Mouse (Mus musculus): ENCODE data around the gene Camta1.

Camta1 gene

GRCm38 (mm10) chr4:151139053-151139840 lies 722.4 kb downstream of the Camta1 start:
- peak; percentile 91 for DNase-seq

- DNase-seq: no peak
These were observed 723.1 kb downstream of the Camta1 start for GRCm38 (mm10) chr4:151138586-151138985.

GRCm38 (mm10) chr4:151138135-151138534 lies 723.5 kb downstream of the Camta1 start:
- DNase-seq: peak; percentile 58

GRCm38 (mm10) chr4:151137701-151138100 lies 724.0 kb downstream of the Camta1 start:
- DNase-seq: no peak

- no peak for DNase-seq
These were observed 726.2 kb downstream of the Camta1 start for GRCm38 (mm10) chr4:151135491-151135890.

GRCm38 (mm10) chr4:151133760-151134159 lies 727.9 kb downstream of the Camta1 start:
- no peak for DNase-seq

GRCm38 (mm10) chr4:151132493-151132892 lies 729.2 kb downstream of the Camta1 start:
- DNase-seq: no peak

GRCm38 (mm10) chr4:151130756-151131490 lies 730.8 kb downstream of the Camta1 start:
- no peak for DNase-seq

- no peak for DNase-seq
These were observed 731.7 kb downstream of the Camta1 start for GRCm38 (mm10) chr4:151129725-151130557.

GRCm38 (mm10) chr4:151128641-151129541 lies 732.8 kb downstream of the Camta1 start:
- DNase-seq: peak; percentile 88

GRCm38 (mm10) chr4:151127636-151128548 lies 733.8 kb downstream of the Camta1 start:
- no peak for DNase-seq

- no peak for DNase-seq
These were observed 742.8 kb downstream of the Camta1 start for GRCm38 (mm10) chr4:151118883-151119282.

- no peak for DNase-seq
These were observed 747.1 kb downstream of the Camta1 start for GRCm38 (mm10) chr4:151114574-151114973.

GRCm38 (mm10) chr4:151111226-151111625 lies 750.5 kb downstream of the Camta1 start:
- DNase-seq: no peak

GRCm38 (mm10) chr4:151108834-151109241 lies 752.8 kb downstream of the Camta1 start:
- DNase-seq: no peak

- DNase-seq: peak; percentile 94
These were observed 753.5 kb downstream of the Camta1 start for GRCm38 (mm10) chr4:151108028-151108771.

- DNase-seq: peak; percentile 68
These were observed 754.3 kb downstream of the Camta1 start for GRCm38 (mm10) chr4:151107131-151108001.

GRCm38 (mm10) chr4:151106468-151106867 lies 755.2 kb downstream of the Camta1 start:
- DNase-seq: no peak

GRCm38 (mm10) chr4:151105886-151106285 lies 755.8 kb downstream of the Camta1 start:
- DNase-seq: no peak
